Mouse (Mus musculus) layer of hippocampus, adult 2 months (tissue): ENCODE results near the gene Xrcc6. TPM values are rescaled to one million over a fixed set of nuclear protein-coding genes. Genes with fewer than 3 reads are reported as not detected.
A peak's percentile ranks its signal among the peaks of the same experiment; 100 is the strongest.

Source experiments
- DNase-seq, 2 experiments: peaks; one replicate each; pipeline ENCODE4 v3.0.0; 2022; ENCODE audit warnings: low spot score in 2 of 2
- H3K27ac ChIP-seq: fragments of 200-600 bp; 2 replicates; pipeline ENCODE4 v1.8.1; 2022
- H3K4me3 ChIP-seq: fragments of 200-600 bp; 2 replicates; pipeline ENCODE4 v1.8.1; 2022; ENCODE audit warnings: mild to moderate bottlenecking
- CTCF ChIP-seq: fragments of 200-600 bp; conservative IDR thresholded peaks from 2 replicates; pipeline ENCODE4 v1.8.1; 2022; ENCODE audit warnings: antibody characterized with exemption, mild to moderate bottlenecking, moderate library complexity
- total RNA-seq, 2 experiments: library from RNA; stranded (reverse); gene quantifications; 2 replicates each; pipeline ENCODE4 v1.2.3; 2021

Gene Xrcc6
- total RNA-seq, 2 experiments from 2014 or later, result 20.6 to 26.3 TPM

DNA sequence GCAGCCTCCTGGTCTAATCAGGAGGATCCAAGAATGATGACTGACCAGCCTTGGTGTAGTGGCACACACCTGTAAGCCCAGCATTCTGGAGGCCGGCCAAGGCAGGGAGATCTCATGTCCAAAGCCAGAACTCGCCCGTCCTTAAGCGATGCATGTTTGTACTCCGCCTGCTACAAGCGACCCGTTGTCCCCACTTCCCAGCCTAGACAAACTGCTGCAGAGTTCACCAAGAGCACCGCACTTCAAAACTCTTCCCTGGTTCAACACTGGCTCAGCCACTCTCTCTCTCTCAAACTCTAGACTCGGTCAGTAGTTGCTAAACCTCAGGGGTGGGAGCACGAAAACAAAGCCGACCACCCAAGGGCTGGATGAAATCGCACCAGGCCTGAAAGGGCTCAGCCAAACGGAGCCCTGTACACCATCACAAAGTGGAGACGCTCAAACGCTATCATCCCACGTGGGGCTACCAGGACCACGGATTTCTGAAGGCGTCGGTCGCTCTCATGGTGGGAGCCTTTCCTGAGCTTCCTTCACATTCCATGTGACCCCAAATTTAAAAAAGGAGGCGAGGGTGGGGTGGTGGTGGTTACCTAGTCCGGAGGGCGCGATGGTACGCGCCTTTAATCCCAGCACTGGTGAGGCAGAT lies 58.7 kb downstream of the Xrcc6 start:
- Histone ChIP-seq H3K27ac (peak overlapping the region; percentile 94), H3K4me3 (peak overlapping the region; percentile 97)
- DNase-seq, result no peak
- no peak for TF ChIP-seq CTCF

DNA sequence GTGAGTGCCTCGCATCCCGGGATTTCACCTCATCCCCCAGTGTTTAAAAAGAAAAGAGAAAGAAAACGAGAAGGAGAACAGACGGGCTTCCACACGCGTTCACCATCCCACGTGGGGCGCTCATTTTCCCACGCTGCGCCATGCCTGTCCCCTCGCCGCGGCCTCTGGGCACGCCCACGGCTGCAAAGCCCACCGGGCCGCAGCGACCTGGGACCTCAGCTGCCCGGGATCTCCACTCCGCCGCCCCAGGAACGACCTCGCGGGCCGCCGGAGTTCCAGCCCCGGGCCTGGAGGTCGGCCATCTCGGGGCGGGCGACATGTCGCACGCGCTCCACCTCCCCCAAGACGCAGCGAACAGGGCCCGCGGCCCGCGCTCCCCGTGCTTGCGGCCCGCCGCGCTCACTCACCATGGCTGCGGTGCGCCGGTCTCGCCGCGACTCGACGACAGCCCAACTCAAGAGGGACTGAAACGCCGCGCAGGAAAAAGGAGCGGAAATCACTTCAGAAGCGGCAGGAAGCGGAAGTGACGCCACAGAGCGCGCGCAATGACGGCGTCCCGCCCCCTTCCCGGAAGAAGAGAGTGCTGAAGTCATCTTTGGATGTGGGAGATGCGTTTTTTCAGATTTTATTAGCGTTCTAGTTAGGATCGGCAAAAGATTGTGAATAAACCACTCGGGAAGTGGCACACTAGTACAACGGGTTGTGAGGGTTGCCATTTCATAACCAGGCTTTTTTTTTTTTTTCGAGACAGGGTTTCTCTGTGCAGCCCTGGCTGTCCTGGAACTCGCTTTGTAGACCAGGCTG lies 59.6 kb downstream of the Xrcc6 start, which contains the start of gene Snu13:
Snu13 (minus strand) TSS at position 519 of the 804 bp plus-strand sequence.
- Histone ChIP-seq H3K27ac (peak within 1 kb of the TSS; percentile 94), H3K4me3 (peak within 1 kb of the TSS; percentile 97)
- no peak for TF ChIP-seq CTCF
- peak; percentile 91 to 95 for DNase-seq

DNA sequence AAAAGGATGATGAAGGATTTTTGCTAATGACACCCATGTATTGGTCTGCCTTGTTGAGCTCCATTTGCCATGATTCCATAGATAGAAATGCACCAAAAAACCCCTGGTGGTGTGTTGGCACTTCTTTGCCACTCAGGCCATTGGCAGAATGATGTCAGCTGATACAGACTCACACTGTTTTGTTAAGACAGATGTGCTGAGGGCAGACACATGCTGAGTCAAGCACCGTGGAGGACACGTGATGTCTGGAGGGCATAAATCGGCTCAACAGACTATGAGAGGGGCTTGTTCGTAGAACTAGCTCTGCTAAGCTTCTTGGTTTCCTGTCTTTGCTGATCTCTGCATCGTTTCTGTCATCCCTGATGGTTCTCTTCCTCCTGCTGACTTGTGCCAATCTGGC lies 64.9 kb downstream of the Xrcc6 start:
- no peak for TF ChIP-seq CTCF
- Histone ChIP-seq H3K4me3 (no peak overlapping the region), H3K27ac (no peak overlapping the region)
- DNase-seq, result no peak

DNA sequence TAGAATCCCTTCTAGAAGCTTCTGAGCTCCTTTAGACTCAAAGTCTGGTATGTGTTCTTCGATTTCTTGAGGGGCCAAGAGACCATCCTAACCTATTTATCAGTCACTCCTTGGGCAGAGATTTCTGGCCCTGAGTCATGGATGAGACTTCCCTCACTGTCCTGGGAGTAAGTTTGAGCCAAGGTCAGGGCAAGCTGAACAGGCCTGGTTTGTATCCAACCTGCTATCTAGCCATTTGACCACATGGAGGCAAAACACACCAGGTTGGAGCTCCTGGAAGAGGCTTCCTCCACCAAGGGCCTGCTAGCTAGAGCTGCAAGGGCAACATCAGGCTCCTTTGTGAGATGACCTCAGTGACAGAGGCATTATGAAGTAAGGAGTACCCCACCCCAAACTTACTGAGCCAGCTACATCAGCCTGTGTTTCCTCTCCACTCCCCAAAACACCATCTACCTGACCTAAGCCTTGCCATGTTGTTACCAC lies 71.1 kb downstream of the Xrcc6 start, which contains the start of gene 4930407I10Rik:
4930407I10Rik (plus strand) TSS at position 433 of the 483 bp plus-strand sequence.
- no peak for DNase-seq
- Histone ChIP-seq H3K27ac (no peak within 1 kb of the TSS), H3K4me3 (no peak within 1 kb of the TSS)
- no peak for TF ChIP-seq CTCF

DNA sequence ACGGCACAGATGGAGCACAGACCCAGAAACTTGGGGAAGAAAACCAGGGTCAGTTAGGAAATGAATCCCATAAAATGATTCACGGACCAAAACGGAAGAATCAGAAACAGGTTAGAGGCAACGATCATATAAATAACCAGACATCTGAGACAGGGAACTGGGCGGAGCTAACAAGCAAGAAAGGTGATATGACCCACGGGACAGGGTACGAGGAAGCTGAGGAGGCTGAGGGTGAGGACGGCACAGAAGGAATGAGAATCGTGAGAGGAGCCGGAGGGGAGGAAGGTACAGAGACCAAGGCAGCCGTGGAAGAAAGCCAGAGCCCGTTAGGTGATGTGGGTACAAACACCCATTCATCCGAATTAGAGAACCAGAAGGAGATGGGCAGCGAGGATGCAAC lies 76.3 kb downstream of the Xrcc6 start:
- DNase-seq, result no peak
- Histone ChIP-seq H3K27ac (no peak overlapping the region), H3K4me3 (no peak overlapping the region)
- TF ChIP-seq CTCF, result no peak

DNA sequence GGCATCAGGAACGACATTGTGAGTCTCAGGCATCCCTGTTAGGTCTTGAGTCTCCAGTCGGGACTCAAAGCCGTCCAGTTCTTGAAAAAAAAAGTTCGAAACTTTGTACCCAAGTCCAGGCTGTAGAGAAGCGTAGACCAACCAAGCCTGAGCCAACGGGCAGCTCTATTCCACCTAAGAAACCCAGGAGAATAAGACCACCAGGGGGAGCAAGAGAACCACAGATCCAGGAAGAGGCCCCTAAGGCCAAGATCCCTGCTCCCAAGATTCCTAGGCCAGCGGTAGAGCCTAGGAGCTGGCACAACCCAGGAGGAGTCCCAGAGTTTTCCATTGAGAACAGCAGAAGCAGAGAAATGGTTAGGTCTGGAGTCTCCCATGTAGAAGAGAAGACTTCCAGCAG lies 77.9 kb downstream of the Xrcc6 start:
- TF ChIP-seq CTCF, result peak; percentile 95
- DNase-seq, result peak; percentile 72 to 91
- Histone ChIP-seq H3K27ac (no peak overlapping the region), H3K4me3 (no peak overlapping the region)

DNA sequence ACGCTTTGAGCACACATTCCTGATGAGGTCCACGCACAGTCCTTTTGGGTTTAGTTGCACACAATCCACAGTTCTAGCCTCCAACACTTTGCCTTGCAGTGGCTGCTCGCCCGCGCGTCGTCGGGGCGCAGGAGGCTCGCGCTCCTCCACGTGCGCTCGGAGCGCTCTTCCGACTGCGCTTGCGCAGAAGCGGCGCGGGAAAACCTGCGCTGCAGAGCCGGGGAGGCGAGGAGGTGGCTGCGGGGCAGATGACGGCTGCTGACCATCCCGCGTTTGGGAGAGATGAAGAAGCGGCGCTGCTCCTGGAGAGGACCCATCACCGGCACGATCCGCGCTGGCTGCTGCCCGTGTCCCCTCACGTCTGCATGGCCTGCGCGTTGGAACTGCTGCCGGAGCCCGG lies 82.3 kb downstream of the Xrcc6 start, which contains the start of gene Mei1:
Mei1 (plus strand) TSS at position 99 of the 400 bp plus-strand sequence.
- no peak within 1 kb of the TSS; the same call in 1 of the 2 replicates for H3K4me3 ChIP-seq
- no peak for TF ChIP-seq CTCF
- H3K27ac ChIP-seq, result no peak within 1 kb of the TSS
- no peak for DNase-seq

DNA sequence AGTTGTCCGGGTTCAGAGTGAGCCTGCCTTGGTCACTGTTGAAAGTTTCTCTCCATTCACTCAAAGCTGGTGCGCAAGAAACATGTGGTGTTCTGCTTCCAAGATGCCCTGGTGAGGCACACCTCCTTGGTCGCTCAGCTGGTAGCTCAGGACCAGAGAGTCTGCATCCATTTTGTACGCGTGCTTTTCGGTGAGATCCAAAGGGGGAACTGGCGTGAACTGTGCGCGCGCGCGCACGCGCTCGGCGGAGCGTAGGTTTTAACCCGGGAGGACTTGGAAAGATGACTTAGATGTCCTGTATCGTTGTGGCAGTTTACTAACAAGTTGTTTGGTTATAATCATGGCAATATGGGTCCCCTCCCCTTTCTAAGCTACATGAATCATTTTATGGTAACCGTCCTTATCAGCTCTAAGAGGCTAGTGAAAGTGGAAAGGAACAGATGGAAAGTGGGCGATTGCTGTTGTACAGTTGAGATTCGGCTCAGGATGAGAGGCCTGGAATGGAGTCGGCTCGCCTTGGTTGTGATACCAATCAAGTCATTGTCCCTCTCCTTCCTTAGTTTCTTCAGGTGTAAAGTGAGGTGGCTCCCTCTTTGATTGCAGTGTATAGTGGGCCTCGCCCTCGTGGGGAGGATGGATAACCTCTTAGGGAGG lies 84.3 kb downstream of the Xrcc6 start:
- Histone ChIP-seq H3K27ac (no peak overlapping the region), H3K4me3 (no peak overlapping the region)
- peak in 1 of 2 experiments; percentile 43 for DNase-seq
- TF ChIP-seq CTCF, result no peak

DNA sequence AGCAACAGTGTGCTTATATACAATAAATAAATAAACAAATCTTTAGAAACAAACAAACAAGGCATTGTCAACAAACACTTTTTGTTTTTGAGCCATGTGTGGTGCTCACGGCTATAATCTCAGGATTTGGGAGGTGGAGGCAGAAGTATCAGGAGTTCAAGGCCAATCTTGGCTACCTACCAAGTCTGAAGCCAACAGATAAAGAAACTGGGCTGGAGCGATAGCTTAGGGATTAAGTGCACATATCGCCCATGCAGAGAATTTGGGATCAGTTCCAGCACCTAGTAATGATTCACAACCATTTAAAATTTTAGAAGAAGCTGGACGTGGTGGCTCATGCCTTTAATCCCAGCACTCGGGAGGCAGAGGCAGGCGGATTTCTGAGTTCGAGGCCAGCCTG lies 85.9 kb downstream of the Xrcc6 start:
- TF ChIP-seq CTCF, result no peak
- DNase-seq, result no peak
- no peak overlapping the region for H3K27ac ChIP-seq
- H3K4me3 ChIP-seq, result no peak overlapping the region

DNA sequence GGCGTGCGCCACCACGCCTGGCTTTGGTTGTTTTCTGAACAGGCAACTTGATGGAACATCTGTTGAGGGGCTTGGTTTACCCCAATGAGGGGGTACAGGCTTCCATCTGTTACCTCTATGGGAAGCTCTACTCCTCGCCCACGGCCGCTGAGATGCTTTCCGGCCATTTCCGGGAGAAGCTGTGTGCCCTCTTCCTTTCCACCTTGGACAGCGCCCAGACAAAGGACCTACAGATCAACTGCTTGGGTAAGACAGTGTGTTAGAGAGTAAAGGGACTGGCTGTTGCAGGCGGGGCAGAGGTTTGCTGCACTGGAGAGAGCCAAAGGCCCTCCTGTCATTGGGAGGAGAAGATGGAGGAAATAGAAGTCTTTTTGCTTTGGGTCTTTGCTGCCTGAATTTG lies 92.2 kb downstream of the Xrcc6 start:
- DNase-seq, result no peak
- no peak overlapping the region for H3K4me3 ChIP-seq
- H3K27ac ChIP-seq, result no peak overlapping the region
- TF ChIP-seq CTCF, result no peak

DNA sequence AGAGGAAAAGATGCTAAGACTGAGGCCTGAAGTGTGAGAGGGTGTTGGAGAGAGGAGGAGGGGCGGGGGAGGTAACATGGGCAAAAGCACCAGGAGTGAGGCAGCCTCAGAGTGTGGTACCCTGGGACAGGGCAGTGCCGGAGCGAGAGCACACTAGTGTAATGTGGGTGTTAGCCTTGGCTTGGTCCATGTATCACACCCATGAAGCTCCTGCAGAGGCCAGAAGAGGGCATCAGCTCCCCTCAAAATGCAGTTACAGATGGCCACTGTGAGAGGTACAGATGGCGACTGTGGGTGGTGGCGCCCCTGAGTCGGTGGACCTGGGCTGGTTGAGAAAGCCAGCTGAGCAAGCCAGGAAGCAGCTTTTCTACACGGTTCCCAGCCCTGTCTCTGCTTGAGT lies 93.5 kb downstream of the Xrcc6 start:
- DNase-seq, result peak; percentile 62 to 72
- peak; percentile 80 for TF ChIP-seq CTCF
- Histone ChIP-seq H3K4me3 (no peak overlapping the region), H3K27ac (peak overlapping the region; percentile 2; the same call in 1 of the 2 replicates)

DNA sequence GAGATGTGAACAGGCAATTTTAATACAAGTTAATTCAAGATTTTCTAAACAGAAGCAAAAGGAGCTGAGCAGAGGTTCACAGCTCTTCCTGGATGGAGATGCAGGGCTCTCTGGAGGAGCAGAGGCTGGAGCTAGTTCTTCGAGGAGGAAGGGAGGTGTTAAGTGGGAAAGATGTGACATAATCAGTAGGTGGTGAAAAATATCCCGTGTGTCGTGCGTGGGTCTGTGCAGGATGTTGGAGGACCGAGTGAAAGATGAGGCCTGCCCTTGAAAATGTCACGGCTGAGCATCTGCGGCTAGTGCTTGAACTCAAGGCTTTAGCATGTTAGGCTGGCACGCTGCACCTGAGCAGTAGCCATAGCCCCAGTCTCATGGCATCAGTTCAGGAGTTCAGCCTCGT lies 98.0 kb downstream of the Xrcc6 start:
- no peak overlapping the region for H3K27ac ChIP-seq
- H3K4me3 ChIP-seq, result no peak overlapping the region
- DNase-seq, result no peak
- no peak for TF ChIP-seq CTCF

DNA sequence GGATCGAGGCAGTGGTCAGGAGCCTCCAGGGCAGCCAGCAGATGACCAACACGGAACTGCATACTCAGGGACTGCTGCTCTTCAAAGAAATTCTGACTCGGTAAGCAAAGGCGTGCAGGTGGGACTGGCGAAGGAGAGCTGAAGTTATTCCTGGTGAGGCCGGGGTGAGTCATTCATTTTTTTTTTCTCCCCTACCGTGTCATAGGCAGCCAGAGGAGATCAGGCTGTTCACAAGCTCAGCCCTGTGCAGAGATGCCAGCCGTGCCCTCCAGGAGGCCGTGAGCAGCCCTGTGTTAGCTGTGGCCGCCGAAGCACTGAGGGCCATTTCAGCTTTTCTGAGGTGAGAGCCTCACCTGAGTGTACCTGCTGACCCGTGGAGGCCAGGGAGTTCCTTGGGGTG lies 98.5 kb downstream of the Xrcc6 start:
- Histone ChIP-seq H3K27ac (no peak overlapping the region), H3K4me3 (no peak overlapping the region)
- peak; percentile 16; the same call in 1 of the 2 replicates for TF ChIP-seq CTCF
- DNase-seq, result no peak
